Mouse (Mus musculus) ZHBTc4 (cell line): ENCODE measurements around the gene D930048N14Rik.

Source experiments
- DNase-seq: peaks from one replicate; pipeline ENCODE4 v3.0.0-alpha.2; 2011; ENCODE audit warnings: low read depth, low spot score

D930048N14Rik gene

DNA sequence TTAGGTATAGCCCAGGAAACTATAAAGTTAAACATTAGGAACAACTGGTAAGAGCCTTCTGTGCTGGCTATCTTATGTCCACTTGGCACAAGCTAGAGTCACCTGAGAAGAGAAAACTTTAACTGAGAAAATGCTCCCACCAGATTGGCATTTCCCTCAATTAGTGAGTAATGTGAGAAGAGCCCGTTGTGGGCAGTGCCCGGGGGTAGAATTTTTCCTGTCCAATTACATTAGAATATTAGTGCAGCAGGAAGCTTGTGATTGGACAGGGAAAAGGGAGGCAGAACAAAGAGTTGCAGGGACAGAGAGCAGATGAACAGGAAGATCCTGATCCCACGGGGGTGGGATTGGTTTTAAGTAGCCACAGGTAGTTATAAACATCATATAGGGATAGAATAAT lies 52.1 kb downstream of the D930048N14Rik start:
- no peak for DNase-seq

DNA sequence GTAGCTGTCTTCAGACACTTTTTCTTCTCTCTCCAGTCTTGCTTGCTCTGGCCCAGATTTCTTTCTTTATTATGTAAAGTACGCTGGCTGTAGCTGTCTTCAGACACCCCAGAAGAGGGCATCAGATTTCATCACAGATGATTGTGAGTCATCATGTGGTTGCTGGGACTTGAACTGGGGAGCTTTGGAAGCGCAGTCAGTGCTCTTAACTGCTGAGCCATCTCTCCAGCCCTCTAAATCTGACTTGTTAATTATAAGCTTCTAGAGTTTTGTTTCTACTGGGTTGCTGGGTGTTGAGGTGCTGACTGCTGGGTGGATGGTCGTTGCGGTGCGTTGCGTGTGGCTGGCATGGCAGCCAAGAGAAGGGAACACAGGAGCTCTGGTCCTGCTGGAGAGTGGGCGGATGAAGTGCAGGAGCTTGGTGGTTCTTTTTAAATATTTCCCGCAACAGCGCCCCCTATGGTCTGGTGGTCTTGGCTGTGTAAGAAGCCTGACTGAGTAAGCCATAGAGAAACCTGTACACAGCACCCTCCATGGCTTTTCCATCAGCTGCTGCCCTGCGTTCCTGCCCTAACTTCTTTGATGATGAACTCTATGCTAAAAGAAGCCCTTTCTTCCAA lies 52.7 kb downstream of the D930048N14Rik start:
- DNase-seq, result peak; percentile 97

DNA sequence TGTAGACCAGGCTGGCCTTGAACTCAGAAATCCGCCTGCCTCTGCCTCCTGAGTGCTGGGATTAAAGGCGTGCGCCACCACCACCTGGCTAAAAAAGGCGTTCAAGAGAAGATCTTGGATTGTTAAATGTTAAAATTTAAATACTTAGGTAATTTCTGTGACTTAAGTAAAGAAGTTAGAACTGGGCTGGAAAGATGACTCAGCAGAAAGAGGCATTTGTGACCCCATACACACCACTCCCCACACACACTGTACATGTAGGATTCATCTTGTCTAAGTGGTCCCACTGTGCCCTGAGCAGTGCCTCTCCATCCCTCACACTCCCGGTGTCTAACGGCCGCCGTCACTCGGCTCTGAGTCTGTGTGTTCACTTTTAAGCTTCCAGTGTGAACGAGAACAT lies 55.7 kb downstream of the D930048N14Rik start:
- DNase-seq, result peak; percentile 20

DNA sequence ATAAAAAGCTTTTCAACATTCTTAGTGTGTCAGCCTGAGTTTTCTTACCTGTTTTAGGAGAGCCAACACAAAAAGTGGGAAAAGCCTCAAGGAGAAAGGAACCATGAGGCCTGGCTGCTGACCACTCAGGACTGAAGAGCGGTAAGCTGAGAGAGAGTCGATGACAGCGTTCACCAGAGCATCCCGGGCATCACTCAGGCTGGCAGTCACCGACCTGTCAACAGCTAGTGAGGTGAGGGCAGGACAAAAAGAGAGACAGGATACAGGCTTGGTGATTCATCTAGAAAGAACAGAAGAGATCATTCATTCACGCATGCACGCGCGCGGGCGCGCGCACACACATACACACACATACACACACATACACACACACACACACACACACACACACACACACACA lies 56.3 kb downstream of the D930048N14Rik start:
- DNase-seq, result no peak
